Mouse (Mus musculus): ENCODE data around the gene Apln. TPM values are rescaled to one million over a fixed set of nuclear protein-coding genes. Genes with fewer than 3 reads are reported as not detected.

The Apln gene
- 1 to 10 TPM; 9.4 to 10.0 TPM for total RNA-seq (2021)
- long read RNA-seq, experiment 1, partial matches to known transcripts = 0 of 6 reads
- long read RNA-seq, experiment 1, other reads (novel, unspliced or antisense) = 2 of 6 reads
- long read RNA-seq, experiment 2, partial matches to known transcripts = 0 of 3 reads
- long read RNA-seq, experiment 2, other reads (novel, unspliced or antisense) = 1 of 3 reads

GRCm38 (mm10) chrX:48034144-48035113 is at the start of gene Apln:
Gene Apln, minus strand, starts transcription at chrX:48034853.
- DNase-seq (ENCODE audit: low spot score in 2 of 2) = no peak

DNA sequence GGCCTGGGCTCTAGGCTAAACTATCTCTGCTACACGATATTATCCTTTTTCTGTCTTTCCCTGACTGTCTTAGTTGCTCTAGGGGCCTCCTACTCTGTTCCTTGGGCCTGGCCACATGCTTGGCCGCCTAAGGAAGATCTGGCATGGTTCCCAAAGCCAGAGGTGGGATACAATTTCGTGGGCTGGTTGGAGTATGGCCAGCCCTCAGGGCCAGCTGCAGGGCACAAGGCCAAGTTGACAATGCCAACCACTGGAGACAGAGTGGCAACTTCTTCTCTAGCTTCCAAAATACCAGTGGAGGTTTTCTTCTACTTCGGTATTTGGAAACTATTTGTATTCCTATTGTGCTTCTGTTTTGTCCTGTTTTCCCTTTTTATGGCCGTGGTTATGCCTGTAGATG is 47.7 kb upstream of the Apln start:
- no peak for DNase-seq (ENCODE audit: low spot score in 2 of 2)

DNA sequence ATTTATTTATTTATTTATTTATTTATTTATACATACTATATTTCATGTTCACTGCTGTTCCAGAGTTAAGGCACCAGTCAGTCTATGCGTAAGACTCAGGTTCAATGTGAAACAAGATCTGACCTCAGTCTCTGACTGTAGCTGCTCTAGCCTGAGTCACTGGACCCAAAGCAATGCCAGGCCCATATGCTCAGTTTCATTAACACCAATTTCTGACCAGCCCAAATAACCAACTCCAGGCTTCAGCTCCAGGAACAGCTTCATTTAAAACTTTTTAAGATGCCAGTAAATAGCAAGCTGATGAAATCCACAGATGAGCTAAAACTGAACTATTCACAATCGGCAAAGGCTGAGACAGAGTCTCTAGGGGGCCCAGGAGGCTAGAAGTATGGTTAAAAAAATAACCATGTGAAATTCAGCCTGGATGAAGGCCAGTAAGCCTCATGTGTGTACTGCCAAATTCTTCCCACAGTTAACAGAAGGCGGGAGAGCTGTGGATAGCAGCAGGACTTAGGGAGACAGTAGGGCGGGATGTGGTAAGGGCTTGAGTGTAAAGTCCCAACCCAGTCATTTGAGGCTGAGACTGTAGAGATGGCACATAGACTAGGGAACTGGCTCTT is 42.3 kb upstream of the Apln start:
- no peak for DNase-seq (ENCODE audit: low spot score in 2 of 2)

DNA sequence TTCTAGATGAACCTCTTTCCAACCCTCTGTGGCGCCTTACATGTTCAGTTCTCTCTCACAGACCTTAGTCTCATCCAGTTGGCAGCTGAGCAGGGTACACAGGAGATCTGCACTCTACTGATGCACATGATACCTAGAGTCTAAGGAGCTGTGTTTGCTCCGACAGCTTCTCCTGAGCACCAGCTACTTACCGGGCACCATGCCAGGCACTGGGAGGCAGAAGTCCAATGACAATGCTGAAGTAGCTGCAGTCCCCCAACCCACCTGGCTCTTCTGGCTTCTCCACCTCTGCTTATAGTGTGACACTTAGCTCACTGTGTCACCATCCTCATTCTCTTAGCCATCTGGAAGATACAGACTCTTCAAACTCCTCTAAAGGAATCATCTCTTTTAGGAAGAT is 40.0 kb upstream of the Apln start:
- no peak for DNase-seq (ENCODE audit: low spot score in 2 of 2)

DNA sequence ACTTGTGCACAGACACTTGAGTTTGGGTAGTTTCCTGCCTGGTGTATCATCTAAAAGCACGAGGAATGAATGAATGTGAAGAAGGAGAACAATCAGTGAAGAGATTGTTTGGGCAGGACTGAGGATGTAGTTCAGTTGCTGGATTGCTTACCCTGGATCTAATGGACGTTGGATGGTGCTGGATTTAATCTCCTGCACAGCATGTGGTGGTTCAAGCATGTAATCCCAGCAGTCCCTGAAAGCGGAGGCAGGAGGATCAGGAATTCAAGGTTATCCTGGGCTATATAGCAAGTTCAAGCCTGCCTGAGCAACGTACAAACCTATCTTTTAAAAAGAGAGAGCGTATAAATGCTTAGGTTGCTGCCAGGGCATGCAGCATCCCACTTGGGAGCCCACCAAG is 37.7 kb upstream of the Apln start:
- no peak for DNase-seq (ENCODE audit: low spot score in 2 of 2)

DNA sequence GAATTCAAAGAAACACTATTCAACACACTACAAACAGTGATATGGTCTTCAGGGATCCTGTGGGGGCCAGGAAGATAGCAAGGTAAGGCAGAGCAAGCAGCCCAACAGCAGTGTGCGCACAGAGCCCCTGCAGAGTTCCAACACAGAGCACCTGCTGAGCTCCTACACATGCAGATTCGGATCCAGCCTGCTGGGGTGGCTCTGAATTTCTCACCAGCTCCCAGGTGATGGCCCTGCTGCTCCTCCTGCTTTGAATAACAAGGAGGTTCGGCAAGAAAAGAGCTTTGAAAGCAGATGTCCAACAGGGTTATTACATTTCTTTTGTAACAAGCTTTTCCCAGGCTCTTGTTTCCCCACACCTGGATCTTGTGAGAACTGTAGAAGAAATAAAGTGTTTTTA is 37.3 kb upstream of the Apln start:
- no peak for DNase-seq (ENCODE audit: low spot score in 2 of 2)

- no peak for DNase-seq (ENCODE audit: low spot score in 2 of 2)
Observed at GRCm38 (mm10) chrX:48066891-48067290, 32.2 kb upstream of the Apln start.

GRCm38 (mm10) chrX:48064166-48064853 is 29.7 kb upstream of the Apln start:
- no peak for DNase-seq (ENCODE audit: low spot score in 2 of 2)

DNA sequence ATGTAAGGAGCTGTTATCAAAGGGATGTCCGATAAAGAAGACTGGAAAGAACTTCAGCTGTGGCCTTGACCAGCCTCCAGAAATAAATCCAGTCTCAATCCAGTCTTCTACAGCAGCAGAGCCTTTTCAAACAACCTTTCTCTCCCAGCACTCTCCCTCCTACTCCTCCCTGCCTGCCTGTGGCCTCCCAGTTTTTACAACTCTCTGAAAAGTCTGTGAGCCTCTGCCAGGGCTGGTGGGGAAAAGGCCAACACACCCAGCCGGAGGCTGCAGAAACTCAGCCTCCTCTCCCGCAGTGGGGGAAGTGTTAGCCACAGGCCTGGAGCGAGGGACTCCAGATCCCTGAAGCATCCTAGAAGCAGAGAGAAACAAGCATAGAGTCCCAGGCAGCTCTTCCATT is 27.8 kb upstream of the Apln start:
- no peak for DNase-seq (ENCODE audit: low spot score in 2 of 2)

DNA sequence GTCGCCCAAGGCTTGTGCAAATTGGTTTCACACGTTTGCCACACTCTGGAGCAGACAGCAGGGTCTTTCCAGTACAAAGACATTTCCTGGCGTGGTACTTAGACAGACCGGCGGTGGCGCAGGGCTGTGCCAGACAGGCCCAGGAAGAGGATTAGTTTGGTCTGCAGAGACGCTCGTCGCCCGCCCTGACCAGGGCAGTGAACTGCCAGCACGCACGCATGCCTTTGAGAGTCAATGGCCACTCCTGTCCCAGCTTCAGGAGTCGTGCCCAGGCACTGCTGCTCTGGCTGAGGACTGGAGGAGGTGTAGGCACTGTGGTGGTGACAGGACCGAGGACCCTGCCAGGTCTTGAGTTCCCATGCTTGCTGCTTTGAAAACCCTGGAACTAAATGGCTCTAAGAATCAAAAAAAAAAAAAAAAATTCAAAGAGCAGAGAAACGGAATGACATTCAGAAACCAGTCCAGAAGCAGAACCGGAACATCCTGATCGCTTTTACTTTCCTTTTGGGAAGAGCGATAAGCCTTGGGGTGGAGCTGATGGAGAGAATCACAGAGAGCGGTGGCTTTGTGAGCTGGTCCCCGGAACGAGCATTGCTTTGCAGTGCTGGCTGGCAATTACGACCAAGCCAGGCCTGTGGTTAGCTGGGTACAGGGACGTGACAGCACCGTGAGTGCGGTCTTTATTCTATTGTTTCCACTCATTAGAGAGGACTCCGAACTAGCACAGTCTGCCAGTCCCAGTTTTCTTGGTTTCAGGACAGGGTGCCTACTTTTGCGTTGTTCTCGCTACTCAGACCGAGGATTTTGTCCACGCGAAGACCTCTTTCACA is 19.7 kb upstream of the Apln start:
- peak in 1 of 2 experiments; percentile 9 for DNase-seq (ENCODE audit: low spot score in 2 of 2)

DNA sequence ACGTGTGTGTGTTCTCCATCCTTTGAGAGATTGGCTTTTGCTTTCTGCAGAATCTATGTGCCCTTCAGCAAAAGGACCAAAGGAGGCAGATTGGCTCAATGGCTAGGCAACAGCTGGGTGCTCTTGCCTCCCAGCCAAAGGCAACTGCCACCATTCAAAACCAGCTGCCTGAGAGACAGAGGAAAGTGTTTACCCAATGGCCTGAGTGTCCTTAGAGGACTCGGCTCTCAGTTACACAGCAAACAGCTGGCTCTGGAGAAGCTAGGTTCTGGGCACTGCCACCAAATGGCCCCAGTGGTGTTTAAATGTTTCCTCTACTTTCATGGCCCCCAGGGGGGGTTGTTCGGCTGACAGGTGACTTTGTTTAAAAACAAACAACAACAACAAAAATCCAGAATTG is 19.1 kb upstream of the Apln start:
- no peak for DNase-seq (ENCODE audit: low spot score in 2 of 2)

GRCm38 (mm10) chrX:48046315-48046714 is 11.7 kb upstream of the Apln start:
- no peak for DNase-seq (ENCODE audit: low spot score in 2 of 2)

- DNase-seq (ENCODE audit: low spot score in 2 of 2) = no peak
Observed at GRCm38 (mm10) chrX:48044261-48044660, 9.6 kb upstream of the Apln start.

DNA sequence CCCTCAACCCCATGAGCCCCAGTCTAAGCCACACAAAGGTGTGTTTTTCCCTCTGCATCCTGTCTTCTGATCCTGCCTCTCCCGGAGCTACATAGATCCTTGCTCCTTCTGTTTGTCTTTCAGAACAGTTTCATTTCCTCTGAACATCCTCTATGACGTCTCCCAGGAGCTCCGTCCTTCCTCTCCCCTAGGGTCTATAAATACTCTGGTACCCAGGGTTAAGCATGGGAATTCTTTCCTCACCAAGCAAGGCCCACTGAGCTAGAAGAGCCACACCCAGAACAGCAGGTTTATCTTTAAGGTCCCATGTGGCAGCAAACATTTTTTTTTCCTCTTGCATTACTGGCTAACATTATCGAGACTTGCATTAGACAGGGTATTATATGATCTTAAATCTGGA is 8.1 kb upstream of the Apln start:
- no peak for DNase-seq (ENCODE audit: low spot score in 2 of 2)

- DNase-seq (ENCODE audit: low spot score in 2 of 2) = no peak
Observed at GRCm38 (mm10) chrX:48040379-48040778, 5.7 kb upstream of the Apln start.

DNA sequence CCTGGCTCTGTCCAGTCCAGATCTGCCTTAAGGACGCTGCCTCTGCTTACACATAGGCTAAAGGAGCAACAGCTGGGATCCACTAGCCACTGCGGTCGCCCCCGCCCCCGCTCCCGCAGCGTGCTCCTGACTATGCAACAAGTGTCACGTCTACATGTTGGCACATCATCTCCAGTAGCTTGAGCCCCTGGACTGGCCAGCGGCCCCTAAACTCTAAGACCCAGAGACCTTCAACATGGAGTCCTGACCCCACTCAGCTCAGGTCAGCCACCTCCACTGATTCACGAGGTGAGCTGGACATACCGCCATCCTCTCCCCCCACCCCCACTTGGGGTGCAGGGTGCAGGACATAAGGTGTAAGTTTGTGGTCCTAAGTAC is 898 bp downstream of the Apln start:
- no peak for DNase-seq (ENCODE audit: low spot score in 2 of 2)

- DNase-seq (ENCODE audit: low spot score in 2 of 2) = no peak
Observed at GRCm38 (mm10) chrX:48033024-48033423, 1.6 kb downstream of the Apln start.

DNA sequence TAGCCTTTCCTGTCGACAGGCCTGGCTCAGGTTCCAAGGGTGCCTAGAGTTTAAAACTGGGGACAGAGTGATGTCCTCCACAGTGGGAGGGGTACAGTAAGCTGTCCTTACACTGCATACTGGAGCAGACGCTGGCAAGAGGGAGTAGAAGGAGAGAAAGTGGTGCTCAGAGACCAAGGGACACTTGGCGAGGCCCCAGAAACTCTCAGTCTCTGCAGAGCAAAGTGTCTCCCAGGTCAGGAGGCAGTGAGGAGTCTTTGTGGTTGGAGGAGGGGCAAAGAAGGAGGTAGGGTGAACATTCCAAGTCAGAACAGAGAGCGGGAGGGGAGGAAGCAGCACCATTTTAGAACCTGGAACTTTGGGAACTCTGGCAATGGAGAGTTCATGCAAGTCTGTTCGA is 2.8 kb downstream of the Apln start:
- no peak for DNase-seq (ENCODE audit: low spot score in 2 of 2)

GRCm38 (mm10) chrX:48030593-48030992 is 4.1 kb downstream of the Apln start:
- DNase-seq (ENCODE audit: low spot score in 2 of 2) = no peak

DNA sequence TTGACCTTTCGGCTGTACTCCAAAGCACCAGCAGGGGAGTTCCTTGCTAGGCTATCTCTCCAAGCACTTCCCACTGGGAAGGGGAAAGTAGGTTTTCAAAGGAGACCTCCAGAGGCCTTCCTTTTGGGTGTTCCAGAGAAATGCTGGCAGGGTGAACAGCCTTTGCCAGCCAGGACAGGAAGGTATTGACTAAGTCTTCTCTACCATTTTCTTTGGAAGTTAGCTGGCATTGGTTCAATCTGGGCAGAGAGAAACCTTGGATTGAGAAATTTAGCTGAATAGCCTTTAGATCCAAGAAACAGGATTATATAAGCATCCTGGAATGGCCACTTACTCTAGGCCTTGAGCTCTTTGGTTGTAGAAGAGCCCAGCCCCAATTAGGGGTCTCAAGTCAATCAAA is 11.8 kb downstream of the Apln start:
- DNase-seq (ENCODE audit: low spot score in 2 of 2) = no peak

- DNase-seq (ENCODE audit: low spot score in 2 of 2) = peak in 1 of 2 experiments; percentile 33
Observed at GRCm38 (mm10) chrX:48019940-48020339, 14.7 kb downstream of the Apln start.

Data from adrenal gland, postnatal 4 days (tissue).